Mouse (Mus musculus): Measurements from ENCODE around the gene Olfr1474. TPM values are rescaled to one million over a fixed set of nuclear protein-coding genes. Genes with fewer than 3 reads are reported as not detected.
"Not testable (repeated sequence)": the region's sequence is repeated elsewhere in the genome, so short reads cannot be mapped to it uniquely, and the experiment has no call there.

Gene Olfr1474
- not detected in 2 replicates for polyA plus RNA-seq (2016; fragmentation: Nextera tagmentation; extraction: Ambion mirVana)

GRCm38 (mm10) chr19:13469265-13469664, at the start of gene Olfr1474:
TSS of gene Olfr1474 (plus strand) at chr19:13469565.
- not testable (repeated sequence) for H3K36me3 ChIP-seq; H3K9me3 ChIP-seq; H3K27ac ChIP-seq; H3K4me1 ChIP-seq (replicated peaks); H3K27me3 ChIP-seq (ENCODE audit: insufficient read depth, poor library complexity, severe bottlenecking); H3K4me3 ChIP-seq; DNase-seq (ENCODE audit: low spot score)
- WGBS, result 83% methylated on average over 4 of the region's 4 CpGs

GRCm38 (mm10) chr19:13443109-13443508, 26.3 kb upstream of the Olfr1474 start, which contains the start of gene Olfr1471:
TSS of gene Olfr1471 (plus strand) at chr19:13443409.
- 71% methylated on average over 2 of the region's 2 CpGs for WGBS
- H3K27ac ChIP-seq, result not testable (repeated sequence)

GRCm38 (mm10) chr19:13455986-13456385, 13.4 kb upstream of the Olfr1474 start, which contains the start of gene Olfr1472:
TSS of gene Olfr1472 (minus strand) at chr19:13456086.
- no peaks in the 10 kb centered on the region for H3K36me3 ChIP-seq
- peaks cover 27% of the 10 kb centered on the region for H3K9me3 ChIP-seq
- 85% methylated on average over 1 of the region's 1 CpGs for WGBS
- no peak within 1 kb of the TSS for H3K4me3 ChIP-seq
- no peak within 1 kb of the TSS for H3K27ac ChIP-seq
- DNase-seq (ENCODE audit: low spot score), result no peak
- no peaks in the 10 kb centered on the region for H3K4me1 ChIP-seq (replicated peaks)
- H3K27me3 ChIP-seq (ENCODE audit: insufficient read depth, poor library complexity, severe bottlenecking), result no peaks in the 10 kb centered on the region

More at GRCm38 (mm10) chr19:13443109-13443508, 26.3 kb upstream of the Olfr1474 start, which contains the start of gene Olfr1471:
- not testable (repeated sequence) for DNase-seq (ENCODE audit: low spot score); H3K4me3 ChIP-seq; H3K27me3 ChIP-seq (ENCODE audit: insufficient read depth, poor library complexity, severe bottlenecking); H3K36me3 ChIP-seq; H3K4me1 ChIP-seq (replicated peaks); H3K9me3 ChIP-seq

- Histone ChIP-seq H3K36me3 (no peaks in the 10 kb centered on the region), H3K4me1 (replicated peaks) (no peaks in the 10 kb centered on the region), H3K27ac (no peak within 1 kb of the TSS), H3K9me3 (no peaks in the 10 kb centered on the region), H3K27me3 (ENCODE audit: insufficient read depth, poor library complexity, severe bottlenecking) (no peaks in the 10 kb centered on the region), H3K4me3 (no peak within 1 kb of the TSS)
- no peak for DNase-seq (ENCODE audit: low spot score)
Observed at GRCm38 (mm10) chr19:13480096-13480495, 10.7 kb downstream of the Olfr1474 start, which contains the start of gene Olfr1475. TSS of gene Olfr1475 (minus strand) at chr19:13480196.

- Histone ChIP-seq H3K4me3 (no peak within 1 kb of the TSS), H3K27me3 (ENCODE audit: insufficient read depth, poor library complexity, severe bottlenecking) (no peaks in the 10 kb centered on the region), H3K9me3 (peaks cover 41% of the 10 kb centered on the region), H3K27ac (no peak within 1 kb of the TSS), H3K4me1 (replicated peaks) (no peaks in the 10 kb centered on the region), H3K36me3 (no peaks in the 10 kb centered on the region)
- WGBS, result 75% methylated on average over 3 of the region's 3 CpGs
- DNase-seq (ENCODE audit: low spot score), result no peak
Observed at GRCm38 (mm10) chr19:13500246-13500645, 30.9 kb downstream of the Olfr1474 start, which contains the start of gene Olfr1477. TSS of gene Olfr1477 (plus strand) at chr19:13500546.

Other genes with a start within 250 kb of the Olfr1474 start
- gene Olfr1463, start 238.2 kb upstream of the Olfr1474 start, polyA plus RNA-seq (2016; fragmentation: Nextera tagmentation; extraction: Ambion mirVana), result not detected in 2 replicates
- not detected in 2 replicates for gene Olfr1465, start 154.0 kb upstream of the Olfr1474 start, polyA plus RNA-seq (2016; fragmentation: Nextera tagmentation; extraction: Ambion mirVana)
- not detected in 2 replicates for gene Olfr1466, start 130.7 kb upstream of the Olfr1474 start, polyA plus RNA-seq (2016; fragmentation: Nextera tagmentation; extraction: Ambion mirVana)
- not detected in 2 replicates for gene Olfr1467, start 107.3 kb upstream of the Olfr1474 start, polyA plus RNA-seq (2016; fragmentation: Nextera tagmentation; extraction: Ambion mirVana)
- not detected in 2 replicates for gene Olfr1469, start 61.7 kb upstream of the Olfr1474 start, polyA plus RNA-seq (2016; fragmentation: Nextera tagmentation; extraction: Ambion mirVana)
- gene Olfr1471, start 26.2 kb upstream of the Olfr1474 start, polyA plus RNA-seq (2016; fragmentation: Nextera tagmentation; extraction: Ambion mirVana), result not detected in 2 replicates
- not detected in 2 replicates for gene Olfr1472, start 13.5 kb upstream of the Olfr1474 start, polyA plus RNA-seq (2016; fragmentation: Nextera tagmentation; extraction: Ambion mirVana)
- not detected in 2 replicates for gene Olfr1475, start 10.6 kb downstream of the Olfr1474 start, polyA plus RNA-seq (2016; fragmentation: Nextera tagmentation; extraction: Ambion mirVana)
- gene Olfr1477, start 31.0 kb downstream of the Olfr1474 start, polyA plus RNA-seq (2016; fragmentation: Nextera tagmentation; extraction: Ambion mirVana), result not detected in 2 replicates
- not detected in 2 replicates for gene Olfr1480, start 58.3 kb downstream of the Olfr1474 start, polyA plus RNA-seq (2016; fragmentation: Nextera tagmentation; extraction: Ambion mirVana)
- gene Olfr1484, start 113.9 kb downstream of the Olfr1474 start, polyA plus RNA-seq (2016; fragmentation: Nextera tagmentation; extraction: Ambion mirVana), result not detected in 2 replicates
- gene Olfr1487, start 147.8 kb downstream of the Olfr1474 start, polyA plus RNA-seq (2016; fragmentation: Nextera tagmentation; extraction: Ambion mirVana), result not detected in 2 replicates
- not detected in 2 replicates for gene Olfr1489, start 162.1 kb downstream of the Olfr1474 start, polyA plus RNA-seq (2016; fragmentation: Nextera tagmentation; extraction: Ambion mirVana)
- not detected in 2 replicates for gene Olfr1490, start 181.5 kb downstream of the Olfr1474 start, polyA plus RNA-seq (2016; fragmentation: Nextera tagmentation; extraction: Ambion mirVana)
- not detected in 2 replicates for gene Olfr1491, start 227.7 kb downstream of the Olfr1474 start, polyA plus RNA-seq (2016; fragmentation: Nextera tagmentation; extraction: Ambion mirVana)